Mouse (Mus musculus): ENCODE data around the gene Spns2. TPM values are rescaled to one million over a fixed set of nuclear protein-coding genes. Genes with fewer than 3 reads are reported as not detected.
"Not testable (repeated sequence)": the region's sequence is repeated elsewhere in the genome, so short reads cannot be mapped to it uniquely, and the experiment has no call there.

Gene Spns2
- total RNA-seq, 4 experiments from 2014 or later: 2.5 to 5.0 (median 4.0) TPM

DNA sequence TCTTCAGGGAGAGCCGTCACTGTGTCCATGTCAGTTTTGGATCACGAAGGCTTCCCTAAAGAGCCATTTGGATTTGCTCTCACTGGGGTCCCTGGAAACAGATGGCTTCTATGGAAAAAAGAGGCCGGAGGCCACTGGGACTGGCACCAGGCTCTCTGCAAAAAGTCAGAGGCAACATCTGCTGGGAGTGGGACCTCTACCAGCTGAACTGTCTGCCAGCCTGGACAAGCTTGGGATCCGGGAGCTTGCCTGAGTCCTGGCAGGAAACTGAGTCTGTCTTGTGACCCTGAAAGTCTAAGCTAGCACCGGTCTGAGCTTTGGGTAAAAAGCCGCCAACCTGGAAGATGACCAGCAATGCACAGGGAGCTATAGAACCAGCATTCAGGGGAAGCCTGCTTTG, 18.3 kb downstream of the Spns2 start:
- DNase-seq: no peak

DNA sequence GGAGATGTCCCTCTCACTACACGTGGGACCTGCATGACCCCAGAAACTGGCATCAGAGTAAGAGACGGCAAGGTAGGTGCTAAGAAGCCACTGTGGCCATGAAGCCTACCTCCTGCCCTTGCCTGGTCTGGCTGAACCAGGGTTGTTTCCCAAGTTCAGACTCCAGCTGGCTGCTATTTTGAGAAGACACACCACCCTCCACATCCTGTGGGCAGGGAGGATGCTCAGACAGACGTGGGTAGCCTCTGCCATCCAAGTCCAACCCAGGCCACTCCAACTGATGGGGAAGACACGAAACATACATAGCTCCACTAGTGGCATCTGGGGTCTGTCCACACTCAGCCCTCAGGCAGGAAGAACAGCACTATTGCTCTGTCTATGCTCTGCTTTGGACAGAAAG, 19.7 kb downstream of the Spns2 start:
- DNase-seq: no peak

DNA sequence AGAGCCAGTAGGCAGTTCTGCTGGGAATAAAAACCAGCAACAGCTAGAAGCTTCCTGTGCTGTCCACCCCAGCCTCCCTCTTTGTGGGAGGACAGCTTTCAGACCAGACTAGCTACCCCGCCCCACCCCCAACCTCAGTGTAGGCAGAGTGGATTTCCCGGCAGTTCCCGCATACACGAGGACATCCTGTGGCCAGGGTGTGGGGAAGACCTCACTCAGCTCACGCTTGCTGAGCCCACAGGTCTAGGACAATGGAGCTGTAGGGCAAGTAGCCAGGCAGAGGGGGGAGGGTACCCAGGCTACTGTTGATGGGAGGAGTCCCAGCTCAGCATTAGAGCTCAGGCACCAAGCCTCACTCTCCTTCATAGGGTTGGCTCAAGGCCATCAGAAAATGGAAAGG, 20.5 kb downstream of the Spns2 start:
- DNase-seq: peak; percentile 60

DNA sequence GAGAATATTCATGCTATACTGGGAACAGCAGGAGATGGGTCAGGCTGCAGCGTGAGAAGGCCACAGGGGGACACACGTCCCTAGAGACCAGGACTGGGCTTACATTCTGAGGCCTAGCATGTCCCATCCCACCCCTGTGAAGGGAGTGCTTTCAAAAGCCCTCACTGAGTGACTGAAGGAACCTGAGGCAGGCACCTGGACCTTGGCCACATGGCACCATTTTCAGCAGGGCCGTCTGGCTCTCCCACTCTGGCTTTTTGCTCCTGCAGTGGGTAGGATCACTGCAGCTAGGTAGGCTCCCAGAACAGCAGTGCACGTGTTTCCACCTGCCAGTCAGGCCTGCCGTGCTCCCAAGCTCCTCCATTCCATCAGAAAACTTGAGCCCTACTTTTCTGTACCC, 21.2 kb downstream of the Spns2 start:
- no peak for DNase-seq

- no peak for DNase-seq
Measured at GRCm38 (mm10) chr11:72466694-72467507, 22.8 kb downstream of the Spns2 start.

DNA sequence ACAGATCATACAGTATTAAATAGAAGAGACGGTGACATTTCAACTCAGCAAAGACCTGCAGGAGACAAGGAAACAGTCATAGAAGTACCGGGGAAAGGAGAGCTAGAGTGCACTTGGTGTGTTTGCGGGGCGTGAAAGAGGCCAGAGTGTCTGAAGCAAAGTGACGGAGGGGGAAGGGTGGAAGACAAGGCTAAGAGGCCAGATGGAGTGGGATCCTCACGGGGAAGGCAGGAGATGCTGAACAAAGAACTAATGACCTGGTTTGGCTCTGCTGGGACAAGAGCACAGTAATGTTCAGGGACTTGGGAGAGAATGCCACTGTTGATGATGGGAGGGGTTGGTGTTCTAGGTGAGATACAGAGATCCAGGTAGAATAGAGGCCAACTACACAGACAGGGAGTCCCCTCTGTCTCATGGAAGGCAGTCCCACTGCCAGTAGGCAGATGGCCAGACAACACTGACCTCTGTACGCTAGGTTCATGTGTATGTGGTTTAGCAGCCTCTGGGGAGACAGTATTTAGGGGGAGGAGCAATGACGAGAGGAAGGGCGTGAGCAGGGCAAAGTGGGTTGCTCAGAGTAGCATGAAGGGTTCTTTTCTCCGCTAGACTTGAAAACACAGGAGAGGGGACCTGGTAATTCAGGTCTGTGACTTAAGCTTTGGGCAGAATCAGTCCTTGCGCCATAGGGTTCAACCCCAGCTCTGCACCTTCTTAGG, 23.6 kb downstream of the Spns2 start:
- no peak for DNase-seq

DNA sequence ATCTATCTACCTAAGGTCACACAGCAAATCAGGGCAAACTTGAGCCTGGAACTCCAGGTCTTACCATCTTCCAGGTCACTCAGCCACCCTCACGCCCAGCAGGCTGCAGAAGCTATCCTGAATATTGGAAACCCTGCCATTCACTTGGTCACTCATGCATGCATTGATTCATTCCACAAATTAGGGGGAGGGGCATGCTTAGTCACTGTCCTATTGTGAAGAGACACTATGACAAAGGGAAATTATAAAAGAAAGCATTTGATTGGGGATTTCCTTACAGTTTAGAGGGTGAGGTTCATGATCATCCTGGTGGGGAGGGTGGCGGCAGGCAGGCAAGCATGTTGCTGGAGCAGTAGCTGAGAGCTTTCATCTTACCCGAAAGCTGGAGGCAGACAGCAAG, 24.9 kb downstream of the Spns2 start:
- no peak for DNase-seq

DNA sequence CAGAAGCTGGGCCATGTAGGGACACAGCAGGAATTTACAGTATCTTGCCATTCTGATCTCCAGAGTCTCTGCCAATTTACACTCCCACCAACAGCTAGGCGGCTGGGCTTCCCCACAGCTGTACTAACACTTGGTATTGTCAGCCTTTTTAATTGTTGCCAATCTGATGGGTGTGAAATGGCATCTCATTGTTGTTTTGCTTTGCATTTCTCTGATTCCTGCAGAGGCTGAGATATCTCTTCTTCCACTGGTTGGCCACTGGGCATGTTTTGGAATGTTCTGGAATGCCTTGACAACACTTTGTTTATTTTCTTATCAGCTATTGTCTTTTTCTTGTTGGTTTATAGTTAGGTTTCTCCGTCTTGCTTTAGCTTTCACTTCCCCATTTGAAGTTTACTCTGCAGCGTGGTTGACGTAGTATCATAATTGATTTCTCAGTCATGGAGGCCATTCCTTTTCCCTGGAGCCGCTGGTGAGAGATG, 28.2 kb downstream of the Spns2 start:
- no peak for DNase-seq

DNA sequence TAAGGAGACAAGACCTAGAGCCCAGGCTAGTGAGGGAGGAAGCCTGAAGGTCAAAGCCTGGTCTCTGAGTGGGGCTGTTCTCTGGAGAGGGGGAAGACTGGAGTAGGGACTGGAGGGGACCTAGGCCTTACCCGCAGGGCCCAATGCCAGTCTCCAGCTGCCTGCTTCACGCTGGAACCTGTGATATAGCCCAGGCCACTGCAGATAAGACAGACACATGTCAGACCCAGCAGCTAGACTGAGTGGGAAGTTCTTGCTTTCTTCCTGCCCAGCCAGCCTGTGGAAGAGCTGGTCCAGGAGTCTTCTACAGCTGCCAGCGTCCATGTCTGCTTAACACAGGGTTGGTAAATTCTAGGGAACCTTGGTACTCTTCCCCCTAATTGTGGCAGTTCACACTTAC, 31.2 kb downstream of the Spns2 start:
- no peak for DNase-seq

DNA sequence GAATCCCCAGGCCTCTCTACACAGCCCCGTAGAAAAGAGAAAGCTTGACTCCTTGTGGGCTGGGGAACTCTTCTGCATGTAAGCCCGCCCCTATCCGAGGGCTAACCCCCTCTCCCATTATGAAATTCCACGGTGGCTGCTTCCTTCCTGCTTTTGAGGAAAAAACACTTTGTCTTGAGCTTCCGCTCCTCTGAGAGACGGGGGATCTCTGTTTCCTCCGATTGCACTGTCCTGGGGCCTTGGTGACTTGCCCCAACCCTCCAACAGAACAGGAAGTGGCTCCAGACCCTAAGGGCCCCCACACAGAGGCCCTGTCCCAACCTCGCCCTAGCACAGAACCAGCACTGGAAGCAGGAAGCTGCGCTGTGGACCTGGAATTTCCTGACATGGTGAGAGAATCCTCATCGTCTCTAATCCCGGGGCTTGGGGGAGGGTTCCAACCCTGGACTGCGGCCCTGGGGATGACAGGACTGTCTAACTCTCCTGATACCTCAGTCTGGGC, 31.7 kb downstream of the Spns2 start:
- peak; percentile 26 for DNase-seq

DNA sequence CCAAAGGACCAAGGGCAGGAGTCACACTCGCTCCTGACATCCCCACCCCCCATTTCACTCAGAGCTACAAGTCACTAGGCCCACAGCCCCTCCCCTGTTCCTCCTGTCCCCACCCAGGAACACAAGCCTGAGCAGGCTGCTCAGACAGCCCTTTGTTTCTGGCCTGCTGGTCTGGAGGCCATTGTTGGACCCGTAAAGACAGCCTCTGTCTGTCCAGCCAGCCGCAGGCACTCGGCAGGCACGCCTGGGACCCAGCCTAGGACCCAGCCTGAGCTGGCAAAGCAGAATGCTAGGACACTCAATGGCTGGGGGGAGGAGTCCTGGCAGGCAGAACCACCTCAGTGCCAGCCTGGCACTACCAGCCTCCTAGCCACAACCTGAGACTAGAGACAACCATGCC, 34.0 kb downstream of the Spns2 start:
- no peak for DNase-seq

- no peak for DNase-seq
Measured at GRCm38 (mm10) chr11:72453105-72453953, 36.4 kb downstream of the Spns2 start.

DNA sequence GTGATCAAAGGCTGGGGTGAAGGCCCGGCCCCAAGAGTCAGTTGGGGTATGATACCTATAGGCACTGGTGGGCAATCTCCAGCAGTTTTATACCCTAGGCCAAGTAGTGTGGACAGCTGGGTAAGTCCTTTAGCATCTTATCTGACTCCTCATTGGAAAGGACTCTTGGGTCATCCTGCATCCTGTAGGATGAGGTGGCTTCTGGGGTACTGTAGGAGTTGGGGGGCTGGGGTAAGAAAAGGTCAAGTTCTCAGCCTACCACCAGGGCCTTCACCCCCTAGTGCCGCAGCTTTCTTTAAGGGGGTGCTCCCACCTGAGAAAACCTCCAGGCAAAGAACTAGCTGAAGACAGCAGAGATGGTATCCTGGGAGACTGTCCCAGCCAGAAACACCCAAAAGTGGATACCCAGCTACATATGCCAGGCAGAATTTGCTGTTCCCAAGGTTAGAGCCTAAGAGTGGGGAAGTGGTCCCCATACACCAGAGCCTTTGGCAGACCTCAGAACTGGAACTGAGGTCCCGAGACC, 37.5 kb downstream of the Spns2 start:
- no peak for DNase-seq

DNA sequence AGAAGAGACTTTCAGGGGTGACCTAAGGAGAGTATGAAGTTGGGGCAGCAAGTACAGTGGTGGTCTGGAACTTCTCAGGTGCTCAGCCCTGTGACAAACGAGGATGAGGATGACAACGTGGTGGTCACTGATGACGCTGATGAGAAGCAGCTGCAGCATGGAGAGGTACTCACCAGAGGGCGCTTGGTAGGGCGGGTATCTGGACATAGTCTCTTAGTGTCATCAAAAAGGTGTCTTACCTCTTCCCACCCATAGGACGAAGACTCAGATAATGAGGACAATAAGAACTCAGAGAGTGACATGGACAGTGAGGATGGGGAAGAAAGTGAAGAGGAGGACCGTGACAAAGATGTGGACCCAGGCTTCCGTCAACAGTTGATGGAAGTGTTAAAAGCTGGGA, 42.2 kb downstream of the Spns2 start:
- no peak for DNase-seq

GRCm38 (mm10) chr11:72446311-72447105, 43.2 kb downstream of the Spns2 start:
- no peak for DNase-seq

GRCm38 (mm10) chr11:72440965-72441664, 48.6 kb downstream of the Spns2 start, which contains the start of gene Mybbp1a:
TSS of gene Mybbp1a (plus strand) at chr11:72441355.
- peak; percentile 98 for DNase-seq

DNA sequence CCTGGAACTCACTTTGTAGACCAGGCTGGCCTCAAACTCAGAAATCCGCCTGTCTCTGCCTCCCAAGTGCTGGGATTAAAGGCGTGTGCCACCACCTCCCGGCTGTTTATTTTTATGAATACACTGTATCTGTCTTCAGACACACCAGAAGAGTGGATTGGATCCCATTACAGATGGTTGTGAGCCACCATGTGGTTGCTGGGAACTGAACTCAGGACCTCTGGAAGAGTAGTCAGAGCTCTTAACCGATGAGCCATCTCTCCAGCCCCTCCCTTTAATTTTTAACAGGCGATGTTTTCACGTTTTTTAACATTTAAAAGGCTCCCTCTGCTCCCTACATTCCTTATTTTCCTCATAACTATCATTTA, 49.1 kb downstream of the Spns2 start:
- DNase-seq: not testable (repeated sequence)

GRCm38 (mm10) chr11:72438411-72438810, 51.3 kb downstream of the Spns2 start:
- DNase-seq: no peak

DNA sequence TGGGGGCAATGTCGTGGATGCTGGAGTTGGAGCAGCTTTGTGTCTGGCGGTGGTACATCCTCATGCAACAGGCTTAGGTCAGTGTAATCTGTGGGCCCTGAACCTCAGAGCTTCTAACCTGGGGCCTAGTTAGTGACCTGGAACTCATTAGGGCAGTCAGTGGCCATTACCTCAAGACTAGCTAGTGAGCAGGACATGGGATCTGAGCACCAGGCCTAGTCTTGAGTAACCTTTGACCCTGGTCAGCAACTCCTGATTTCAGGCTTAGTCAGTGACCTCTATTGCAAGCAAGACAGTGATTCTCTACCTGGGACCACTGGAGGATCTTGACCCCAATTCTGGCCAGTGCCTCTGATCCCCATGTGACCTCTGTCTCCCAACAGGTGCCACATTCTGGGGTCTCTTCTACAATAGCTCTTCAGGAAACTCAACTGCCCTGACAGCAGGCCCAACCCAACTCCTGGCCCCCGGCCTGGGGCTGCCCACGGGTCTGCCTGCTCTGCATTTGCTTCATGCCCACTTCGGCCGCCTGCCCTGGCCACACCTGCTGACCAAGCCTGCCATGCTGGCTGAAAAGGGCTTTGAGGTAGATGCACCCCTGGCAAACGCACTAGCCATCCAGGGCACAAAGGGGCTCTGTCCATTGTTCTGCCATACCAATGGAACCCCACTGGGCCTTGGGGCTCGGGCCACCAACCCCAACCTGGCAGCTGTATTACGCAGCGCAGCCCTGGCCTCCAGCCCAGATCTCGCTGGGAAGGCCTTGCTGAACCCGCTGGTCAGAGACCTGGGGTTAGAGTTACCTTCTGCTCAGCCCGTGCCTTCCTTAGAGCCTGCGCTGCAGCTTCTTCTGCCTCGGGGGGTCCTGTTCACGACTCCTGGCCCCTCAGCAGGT, 52.7 kb downstream of the Spns2 start:
- peak; percentile 51 for DNase-seq

DNA sequence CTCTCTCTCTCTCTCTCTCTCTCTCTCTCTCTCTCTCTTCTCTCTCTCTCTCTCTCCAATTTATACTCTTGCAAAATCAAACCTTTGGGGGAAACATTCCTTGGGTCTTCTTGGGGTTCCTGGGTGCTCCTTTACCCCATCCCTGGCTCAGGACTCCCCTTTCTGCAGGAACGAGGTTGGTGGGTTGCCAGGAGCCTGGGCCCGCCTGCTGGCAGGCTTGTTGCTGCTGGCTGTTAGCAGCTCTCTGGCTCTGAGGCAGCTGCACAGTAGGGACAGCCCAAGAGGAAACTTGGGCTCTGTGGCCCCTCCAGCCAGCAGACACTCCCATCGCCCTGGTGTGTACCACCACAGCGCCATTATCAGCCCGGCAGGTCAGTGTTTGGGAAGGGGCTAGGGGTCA, 53.4 kb downstream of the Spns2 start:
- peak; percentile 56 for DNase-seq
